Mouse (Mus musculus) brain, embryonic 14.5 days (tissue): ENCODE measurements at regions not wholly inside any gene's neighbourhood (a gene's known extent, or its start where the extent isn't known, plus 50 kb on each side); places are given as distances from the start of the nearest gene placed in this dataset.

ENCODE experiments used
- CTCF ChIP-seq: fragments of 200-500 bp; IDR thresholded peaks from 2 replicates; pipeline ENCODE4 v1.5.1; 2012; ENCODE audit warnings: inconsistent platforms, mild to moderate bottlenecking, moderate library complexity, borderline replicate concordance; ENCODE audit not compliant: insufficient read depth, insufficient read length; ENCODE audit errors: extremely low read depth
- POLR2A ChIP-seq: fragments of 200-500 bp; IDR thresholded peaks from 2 replicates; pipeline ENCODE4 v1.6.1; 2012; ENCODE audit warnings: mild to moderate bottlenecking, inconsistent platforms, borderline replicate concordance; ENCODE audit not compliant: poor library complexity, insufficient read depth, insufficient read length, severe bottlenecking; ENCODE audit errors: extremely low read depth

- TF ChIP-seq CTCF (no peak), POLR2A (no peak)
Measured at GRCm38 (mm10) chr7:70908921-70909320, 442.4 kb downstream of the Gm10295 start.
